Mouse (Mus musculus) Patski (cell line): ENCODE results near the gene A430033K04Rik. TPM values are rescaled to one million over a fixed set of nuclear protein-coding genes. Genes with fewer than 3 reads are reported as not detected.

Source experiments
- ATAC-seq: fragments of 100-300 bp; one replicate; pipeline ENCODE4 v1.8.0; 2021
- CTCF ChIA-PET: fragments of 350-600 bp; sonication (Branson Sonifier 250); formaldehyde crosslinking; loops from one replicate; lab custom pipeline; 2022; ENCODE audit warnings: inconsistent platforms; lab: Charles Lee
- POLR2A ChIA-PET: fragments of 350-600 bp; sonication (Branson Sonifier 250); formaldehyde crosslinking; loops from one replicate; lab custom pipeline; 2022; ENCODE audit warnings: antibody characterized with exemption, inconsistent platforms; lab: Charles Lee
- DNase-seq: peaks from one replicate; pipeline ENCODE4 v3.0.0-alpha.2; 2011; ENCODE audit warnings: low read depth, low spot score
- H3K27me3 ChIP-seq: fragments of 371-371 bp; one replicate; pipeline ENCODE4 v1.5.1; 2021
- CTCF ChIP-seq: fragments of 100-300 bp; IDR thresholded peaks from one replicate; pipeline ENCODE4 v1.5.1; 2021
- in situ Hi-C: fragments of 300-500 bp; cut with MboI; formaldehyde crosslinking; loops from 3 replicates; pipeline ENCODE4 v1.11.1; 2018; ENCODE audit warnings: low pct_unique_long_range_greater_than_20kb, mixed read lengths
- polyA plus RNA-seq: library from polyadenylated mRNA; unstranded; gene quantifications from one replicate; pipeline ENCODE4 v1.2.3, GENCODE M21; 2021

The A430033K04Rik gene
- polyA plus RNA-seq, 1 experiment from 2014 or later = 4.5 TPM

DNA sequence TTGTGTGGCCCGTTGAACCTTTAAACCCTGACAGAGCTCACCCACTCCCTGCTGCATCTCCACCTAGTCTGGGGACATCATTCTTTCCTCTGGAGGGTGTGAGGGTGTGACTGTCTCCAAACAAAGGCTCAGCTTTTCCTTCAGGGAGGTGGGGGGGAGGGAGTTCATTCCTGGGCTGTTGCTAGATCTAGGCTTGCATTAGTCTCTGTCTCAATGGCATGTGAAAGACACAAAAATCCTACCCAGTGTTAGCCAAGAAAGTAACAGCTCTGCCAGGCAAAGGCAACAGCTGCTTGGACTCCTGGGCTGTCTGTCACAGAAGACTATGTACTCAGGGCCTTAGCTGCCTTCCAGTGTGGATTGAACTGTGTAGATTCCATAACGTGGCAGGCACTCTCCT lies 71.4 kb downstream of the A430033K04Rik start:
- DNase-seq = no peak
- ATAC-seq = no peak

DNA sequence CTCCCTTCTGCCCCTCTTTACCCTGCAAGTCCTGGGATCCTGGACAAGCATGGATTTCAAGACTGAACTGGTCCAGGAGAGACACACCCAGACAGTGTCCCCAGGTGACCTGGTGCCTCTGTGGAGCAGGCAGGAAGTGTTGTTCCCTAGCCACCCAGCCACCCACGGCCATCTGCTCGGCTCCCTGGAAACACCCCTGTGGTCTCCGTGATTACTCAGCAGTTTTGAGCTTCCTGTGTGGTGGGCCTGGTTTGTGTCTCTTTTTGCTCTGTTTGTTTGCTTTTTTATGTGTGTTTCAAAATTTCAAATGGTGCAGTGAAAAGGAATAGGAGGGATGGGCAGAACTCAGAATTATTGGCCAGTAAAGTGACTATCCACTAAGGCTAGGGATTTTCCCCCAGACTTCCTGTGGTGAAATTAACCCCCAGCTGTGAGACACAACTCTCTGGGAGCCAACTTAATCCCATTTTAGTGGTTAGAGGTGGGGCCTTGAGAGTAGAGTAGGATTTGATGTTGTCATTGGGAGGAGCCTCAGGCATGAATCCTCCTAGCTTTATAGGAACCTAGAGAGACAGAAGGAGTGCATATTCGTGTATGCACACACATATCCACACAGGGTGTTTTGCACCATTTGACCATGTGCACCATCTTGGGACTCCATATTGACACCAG lies 72.0 kb downstream of the A430033K04Rik start:
- CTCF ChIA-PET = interaction anchor here (1.0 to 1.5 kb wide), 4 partner anchors 9 to 36 kb away, joined by 3 to 4 read pairs (median 3); no protein-coding TSS in a partner anchor
- TF ChIP-seq CTCF = no peak

More for the DNA sequence above, 71.4 kb downstream of the A430033K04Rik start:
- no peaks in the 10 kb centered on the region for H3K27me3 ChIP-seq
- POLR2A ChIA-PET = no interaction called here
- in situ Hi-C loops = no loop called here
- CTCF ChIA-PET = interaction anchor here (1.0 to 1.5 kb wide), 3 partner anchors 9 to 35 kb away, joined by 3 to 4 read pairs (median 3); no protein-coding TSS in a partner anchor
- no peak for TF ChIP-seq CTCF

DNA sequence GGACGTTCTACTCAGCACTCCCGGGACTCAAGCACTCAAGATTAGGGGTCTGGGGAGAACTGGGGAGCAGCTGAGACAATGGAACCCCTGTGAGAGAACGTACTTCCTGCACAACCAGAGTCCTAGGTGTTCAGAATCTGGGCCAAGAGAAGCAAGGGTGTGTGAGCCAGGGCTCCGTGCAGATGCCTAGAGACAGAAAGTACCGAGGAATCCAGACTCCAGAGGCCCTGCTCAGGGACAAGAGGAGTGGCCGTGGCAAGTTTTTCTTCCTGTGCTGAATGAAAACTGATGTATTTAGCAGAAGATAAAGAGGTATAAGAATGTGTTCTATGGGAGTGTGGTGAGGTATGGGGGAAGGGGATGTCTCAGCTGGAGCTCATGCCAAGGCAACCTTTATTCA lies 74.8 kb downstream of the A430033K04Rik start:
- in situ Hi-C loops = no loop called here
- POLR2A ChIA-PET = no interaction called here

More for the DNA sequence above, 72.0 kb downstream of the A430033K04Rik start:
- in situ Hi-C loops = no loop called here
- DNase-seq = peak; percentile 44
- peak; percentile 52 for ATAC-seq
- POLR2A ChIA-PET = no interaction called here
- no peaks in the 10 kb centered on the region for H3K27me3 ChIP-seq

More for the DNA sequence above, 74.8 kb downstream of the A430033K04Rik start:
- no peak for TF ChIP-seq CTCF
- ATAC-seq (no peak), DNase-seq (no peak)
- no peaks in the 10 kb centered on the region for H3K27me3 ChIP-seq
- CTCF ChIA-PET = no interaction called here

Other genes starting within 250 kb of the A430033K04Rik start
- 12.8 TPM for gene Zfp157, start 181.4 kb upstream of the A430033K04Rik start, polyA plus RNA-seq
- not detected for gene 1700123K08Rik, start 58.1 kb upstream of the A430033K04Rik start, polyA plus RNA-seq
- gene Zfp68, start 3.1 kb upstream of the A430033K04Rik start, polyA plus RNA-seq = 39.0 TPM
- gene Fam20c, start 131.7 kb downstream of the A430033K04Rik start, polyA plus RNA-seq = 188 TPM
- not detected for gene Gm5294, start 197.2 kb downstream of the A430033K04Rik start, polyA plus RNA-seq